In genomic region chr1:39237503-39238255, GRCm38 (mm10) we compare ENCODE assay signal across 15 mouse cellular contexts. TPM values are rescaled to one million over a fixed set of nuclear protein-coding genes. Genes with fewer than 3 reads are reported as not detected.
A peak's percentile ranks its signal among the peaks of the same experiment; 100 is the strongest.
DNase-seq lines count a peak whose midpoint lies in the region; ATAC-seq and TF ChIP-seq lines count a peak whose summit lies in the region.
"Had no signal": no experiment of that assay in that cellular context is flagged by ENCODE, and none has a peak within 500 bp of the region (broad histone marks: within the 10 kb centered on the region; RNA-seq: fewer than 3 reads in every experiment).

No protein-coding gene starts in this region.

- WGBS in embryonic facial prominence, embryonic 14.5 days, result 47% methylated on average over 9 of the region's 9 CpGs
- 70% methylated on average over 9 of the region's 9 CpGs for WGBS in embryonic facial prominence, embryonic 10.5 days
- 31% methylated on average over 9 of the region's 9 CpGs for WGBS in small intestine, adult 2 months
- 55% methylated on average over 9 of the region's 9 CpGs for WGBS in forebrain, postnatal 0 days
- 57% methylated on average over 9 of the region's 9 CpGs for WGBS in hindbrain, embryonic 12.5 days

- H3K9me3 ChIP-seq in embryonic facial prominence, embryonic 14.5 days (ENCODE audit: control insufficient read depth, low read length), result no peaks in the 10 kb centered on the region
- H3K9me3 ChIP-seq in embryonic facial prominence, embryonic 10.5 days, result no peaks in the 10 kb centered on the region
- no peaks in the 10 kb centered on the region for H3K9me3 ChIP-seq in forebrain, postnatal 0 days (ENCODE audit: low read length)
- H3K9me3 ChIP-seq in hindbrain, embryonic 12.5 days (replicated peaks), result no peaks in the 10 kb centered on the region
- H3K9me3 ChIP-seq: hindbrain, embryonic 15.5 days had no signal

- peak; percentile 45 for DNase-seq in embryonic facial prominence, embryonic 14.5 days (ENCODE audit: low spot score)
- DNase-seq in embryonic facial prominence, embryonic 10.5 days (ENCODE audit: low spot score), result no peak
- DNase-seq in fat pad, adult 2 months (ENCODE audit: extremely low read depth, low read depth, low spot score), result peak; percentile 25
- peak; percentile 16 for DNase-seq in kidney, postnatal 14 days
- no peak for DNase-seq in forebrain, postnatal 0 days
- no peak for DNase-seq in thymus, postnatal 14 days
- DNase-seq: cerebellum, adult 2 months; heart, adult 18-20 months; liver had no signal

- no peaks in the 10 kb centered on the region for H3K36me3 ChIP-seq in embryonic facial prominence, embryonic 14.5 days (ENCODE audit: control insufficient read depth, insufficient read depth, low read length)
- H3K36me3 ChIP-seq in embryonic facial prominence, embryonic 10.5 days (replicated peaks), result no peaks in the 10 kb centered on the region
- H3K36me3 ChIP-seq in small intestine, adult 2 months (ENCODE audit: control insufficient read depth, insufficient read depth, low read length), result no peaks in the 10 kb centered on the region
- H3K36me3 ChIP-seq in forebrain, postnatal 0 days (ENCODE audit: insufficient read depth), result no peaks in the 10 kb centered on the region
- H3K36me3 ChIP-seq in hindbrain, embryonic 12.5 days, result no peaks in the 10 kb centered on the region
- H3K36me3 ChIP-seq: hindbrain, embryonic 15.5 days had no signal

- H3K27me3 ChIP-seq in embryonic facial prominence, embryonic 14.5 days (replicated peaks; ENCODE audit: control insufficient read depth, insufficient read depth, low read length), result no peaks in the 10 kb centered on the region
- H3K27me3 ChIP-seq in embryonic facial prominence, embryonic 10.5 days (replicated peaks; ENCODE audit: low read depth, poor library complexity, severe bottlenecking), result no peaks in the 10 kb centered on the region
- H3K27me3 ChIP-seq in small intestine, adult 2 months (ENCODE audit: control insufficient read depth, insufficient read depth, low read length), result no peaks in the 10 kb centered on the region
- no peaks in the 10 kb centered on the region for H3K27me3 ChIP-seq in forebrain, postnatal 0 days (ENCODE audit: insufficient read depth, low read length)
- H3K27me3 ChIP-seq in hindbrain, embryonic 12.5 days, result no peaks in the 10 kb centered on the region
- H3K27me3 ChIP-seq: CH12.LX; hindbrain, embryonic 15.5 days had no signal

- TF ChIP-seq CTCF in small intestine, adult 2 months (IDR thresholded peaks at IDR 0.05; ENCODE audit: extremely low read depth, insufficient read length, insufficient replicate concordance, low read depth, low read length), result no peak
- TF ChIP-seq CTCF in forebrain, postnatal 0 days (IDR thresholded peaks at IDR 0.05; ENCODE audit: low read depth), result no peak

- H3K27ac ChIP-seq in embryonic facial prominence, embryonic 14.5 days (replicated peaks; ENCODE audit: low read depth, low read length), result no peak overlapping the region; the same call in 1 of the 2 replicates
- no peak overlapping the region for H3K27ac ChIP-seq in embryonic facial prominence, embryonic 10.5 days (replicated peaks)
- 0 out of 2 replicates have a peak overlapping the region, but pooled peaks have one; percentile 32 for H3K27ac ChIP-seq in small intestine, adult 2 months (ENCODE audit: insufficient read depth, low read depth, low read length)
- H3K27ac ChIP-seq in forebrain, postnatal 0 days (ENCODE audit: low read depth, low read length), result no peak overlapping the region
- no peak overlapping the region for H3K27ac ChIP-seq in hindbrain, embryonic 12.5 days
- H3K27ac ChIP-seq: hindbrain, embryonic 15.5 days had no signal

- H3K4me2 ChIP-seq in embryonic facial prominence, embryonic 14.5 days (ENCODE audit: low read depth, low read length), result no peak overlapping the region
- no peak overlapping the region for H3K4me2 ChIP-seq in forebrain, postnatal 0 days (ENCODE audit: low read depth)
- H3K4me2 ChIP-seq in hindbrain, embryonic 12.5 days (replicated peaks), result no peak overlapping the region
- H3K4me2 ChIP-seq: hindbrain, embryonic 15.5 days had no signal

- 0 out of 2 replicates have a peak, but pooled peaks cover 5% of the 10 kb centered on the region for H3K4me1 ChIP-seq in embryonic facial prominence, embryonic 14.5 days (ENCODE audit: control insufficient read depth, insufficient read depth, low read length)
- H3K4me1 ChIP-seq in embryonic facial prominence, embryonic 10.5 days, result no peaks in the 10 kb centered on the region
- peaks cover 25% of the 10 kb centered on the region for H3K4me1 ChIP-seq in small intestine, adult 2 months (ENCODE audit: control insufficient read depth, insufficient read depth, insufficient read length, low read length)
- no peaks in the 10 kb centered on the region for H3K4me1 ChIP-seq in forebrain, postnatal 0 days (ENCODE audit: insufficient read depth)
- no peaks in the 10 kb centered on the region for H3K4me1 ChIP-seq in hindbrain, embryonic 12.5 days
- H3K4me1 ChIP-seq: hindbrain, embryonic 15.5 days had no signal

- no peak overlapping the region for H3K9ac ChIP-seq in embryonic facial prominence, embryonic 14.5 days (ENCODE audit: low read depth, low read length)
- H3K9ac ChIP-seq in forebrain, postnatal 0 days, result no peak overlapping the region
- H3K9ac ChIP-seq in hindbrain, embryonic 12.5 days, result no peak overlapping the region
- H3K9ac ChIP-seq: hindbrain, embryonic 15.5 days had no signal

- TF ChIP-seq POLR2A in small intestine, adult 2 months (IDR thresholded peaks at IDR 0.05; ENCODE audit: low read depth, low read length), result no peak

- no peak overlapping the region for H3K4me3 ChIP-seq in embryonic facial prominence, embryonic 14.5 days (ENCODE audit: low read depth, low read length)
- no peak overlapping the region for H3K4me3 ChIP-seq in embryonic facial prominence, embryonic 10.5 days
- H3K4me3 ChIP-seq in small intestine, adult 2 months (ENCODE audit: low read depth, low read length), result no peak overlapping the region
- H3K4me3 ChIP-seq in forebrain, postnatal 0 days (ENCODE audit: low read depth, low read length), result no peak overlapping the region
- no peak overlapping the region for H3K4me3 ChIP-seq in hindbrain, embryonic 12.5 days
- H3K4me3 ChIP-seq: hindbrain, embryonic 15.5 days had no signal

- ATAC-seq in embryonic facial prominence, embryonic 14.5 days (ENCODE audit: low read depth), result peak; percentile 82
- ATAC-seq in forebrain, postnatal 0 days, result no peak
- ATAC-seq in hindbrain, embryonic 12.5 days (ENCODE audit: low FRiP score), result no peak
- ATAC-seq: midbrain, embryonic 16.5 days had no signal

RNA-seq across cellular contexts. Expression of gene Npas2, which starts 44.1 kb away (rescaled TPM):
- polyA plus RNA-seq in embryonic facial prominence, embryonic 14.5 days (2014; fragmentation: Nextera tagmentation; extraction: Ambion mirVana), result 1.7 and 2.7 TPM in 2 replicates
- polyA plus RNA-seq in embryonic facial prominence, embryonic 10.5 days (2016; fragmentation: Nextera tagmentation; extraction: Ambion mirVana), result 0.11 and 0.12 TPM in 2 replicates
- 16.1 and 77.6 TPM in 2 replicates for polyA plus RNA-seq in small intestine, adult 2 months (2012; rRNA removed)
- 4.6 and 13.1 TPM in 2 replicates for total RNA-seq in forebrain, postnatal 0 days (2014; rRNA removed)
- 3.0 and 3.3 TPM in 2 replicates for polyA plus RNA-seq in forebrain, postnatal 0 days (2015; fragmentation: Nextera tagmentation; extraction: Ambion mirVana)
- 0.15 and 0.63 TPM in 2 replicates for polyA plus RNA-seq in hindbrain, embryonic 12.5 days (2016; fragmentation: Nextera tagmentation; extraction: Ambion mirVana)
- total RNA-seq: CH12.LX had no signal
- polyA plus RNA-seq: forebrain, embryonic 11.5 days had no signal

Comparison
In these comparisons a context has a peak if more than half of its experiments do, and no peak if none do; other contexts are left out.
1. DNase-seq: peak in embryonic facial prominence, embryonic 14.5 days (single experiment), fat pad, adult 2 months (single experiment) and kidney, postnatal 14 days (single experiment); none in embryonic facial prominence, embryonic 10.5 days (single experiment), forebrain, postnatal 0 days (single experiment) and thymus, postnatal 14 days (single experiment).